ENCODE assay signal across 17 mouse cellular contexts in the genomic region with DNA sequence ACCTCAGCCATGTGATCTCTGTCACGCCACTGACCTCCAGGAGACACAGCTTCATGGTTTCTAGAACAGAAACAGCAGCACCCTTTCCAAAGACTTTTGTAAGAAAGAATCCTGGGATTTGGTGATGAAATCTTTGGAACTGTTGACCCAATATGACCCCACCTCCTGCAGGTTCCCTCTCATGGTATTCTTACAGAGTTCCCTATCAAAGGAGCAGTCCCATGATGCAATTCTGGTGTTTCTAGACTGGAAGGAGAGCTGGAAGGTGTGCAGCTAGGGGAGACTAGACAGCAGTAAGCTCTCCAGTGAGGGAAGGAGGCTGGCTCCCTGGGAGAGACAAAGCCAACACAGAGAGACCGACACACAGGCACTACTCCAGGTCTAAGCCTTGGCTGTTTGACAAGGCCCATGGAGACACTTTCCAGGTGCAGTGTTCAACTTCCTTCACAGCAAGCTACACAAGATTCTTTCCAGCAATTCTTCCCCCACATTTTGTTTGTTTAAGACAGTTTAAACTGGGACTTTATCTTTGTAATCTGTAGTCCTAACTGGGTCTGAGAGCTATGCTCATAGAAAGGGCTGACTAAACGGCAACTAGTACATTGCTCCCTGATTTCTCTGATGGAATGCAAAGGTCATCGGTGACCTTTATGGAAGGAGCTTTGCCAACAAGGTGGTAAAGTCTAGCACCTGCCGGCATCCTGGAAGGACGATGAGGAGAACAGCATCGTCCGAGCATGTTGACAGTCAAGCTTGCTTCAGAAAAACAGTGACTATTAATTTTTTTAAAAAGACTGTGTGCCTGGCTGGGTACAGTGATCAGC. TPM values are rescaled to one million over a fixed set of nuclear protein-coding genes. Genes with fewer than 3 reads are reported as not detected.
A peak's percentile ranks its signal among the peaks of the same experiment; 100 is the strongest.
DNase-seq lines count a peak whose midpoint lies in the region; ATAC-seq and TF ChIP-seq lines count a peak whose summit lies in the region.
"Had no signal": no experiment of that assay in that cellular context is flagged by ENCODE, and none has a peak within 500 bp of the region (broad histone marks: within the 10 kb centered on the region; RNA-seq: fewer than 3 reads in every experiment).

No protein-coding gene starts in this region.

- no peaks in the 10 kb centered on the region for H3K36me3 ChIP-seq in kidney, adult 2 months (ENCODE audit: control insufficient read depth, insufficient read depth, low read length)
- no peaks in the 10 kb centered on the region for H3K36me3 ChIP-seq in kidney, embryonic 14.5 days (ENCODE audit: control insufficient read depth, insufficient read depth, low read length)
- H3K36me3 ChIP-seq in small intestine, adult 2 months (ENCODE audit: control insufficient read depth, insufficient read depth, low read length): no peaks in the 10 kb centered on the region
- 0 out of 2 replicates have a peak, but pooled peaks cover 3% of the 10 kb centered on the region for H3K36me3 ChIP-seq in hindbrain, embryonic 12.5 days

- H3K27ac ChIP-seq in kidney, adult 2 months (ENCODE audit: insufficient read depth, low read depth, low read length): 0 out of 2 replicates have a peak overlapping the region, but pooled peaks have one; percentile 24
- H3K27ac ChIP-seq in kidney, embryonic 14.5 days (ENCODE audit: low read depth, low read length): no peak overlapping the region
- peak overlapping the region; percentile 26 for H3K27ac ChIP-seq in small intestine, adult 2 months (ENCODE audit: insufficient read depth, low read depth, low read length)
- H3K27ac ChIP-seq in hindbrain, embryonic 12.5 days: no peak overlapping the region
- H3K27ac ChIP-seq: heart, embryonic 10.5 days; midbrain, embryonic 10.5 days; neural tube, embryonic 13.5 days had no signal

- no peak for TF ChIP-seq CTCF in kidney, adult 2 months (conservative IDR thresholded peaks at IDR 0.05; ENCODE audit: insufficient read depth, insufficient read length, low read depth, low read length)
- TF ChIP-seq CTCF in small intestine, adult 2 months (IDR thresholded peaks at IDR 0.05; ENCODE audit: extremely low read depth, insufficient read length, insufficient replicate concordance, low read depth, low read length): no peak

- TF ChIP-seq POLR2A in kidney, adult 2 months (IDR thresholded peaks at IDR 0.05; ENCODE audit: low read depth, low read length): no peak
- TF ChIP-seq POLR2A in small intestine, adult 2 months (IDR thresholded peaks at IDR 0.05; ENCODE audit: low read depth, low read length): no peak

- WGBS in kidney, adult 2 months: 35% methylated on average over 8 of the region's 8 CpGs
- 85% methylated on average over 8 of the region's 8 CpGs for WGBS in kidney, embryonic 14.5 days
- WGBS in small intestine, adult 2 months: 30% methylated on average over 8 of the region's 8 CpGs
- WGBS in hindbrain, embryonic 12.5 days: 92% methylated on average over 8 of the region's 8 CpGs

- no peak overlapping the region for H3K9ac ChIP-seq in kidney, embryonic 14.5 days (ENCODE audit: low read depth, low read length)
- no peak overlapping the region for H3K9ac ChIP-seq in hindbrain, embryonic 12.5 days
- H3K9ac ChIP-seq: forebrain, postnatal 0 days; neural tube, embryonic 13.5 days had no signal

- no peak for ATAC-seq in kidney, embryonic 14.5 days (ENCODE audit: low FRiP score, low TSS enrichment)
- ATAC-seq in hindbrain, embryonic 12.5 days (ENCODE audit: low FRiP score): no peak
- ATAC-seq: CD4-positive, CD25-positive, alpha-beta regulatory T cell, adult 4 months; forebrain, postnatal 0 days; hindbrain, embryonic 16.5 days had no signal

- no peaks in the 10 kb centered on the region for H3K9me3 ChIP-seq in kidney, embryonic 14.5 days (ENCODE audit: control insufficient read depth, low read length)
- H3K9me3 ChIP-seq in hindbrain, embryonic 12.5 days (replicated peaks): no peaks in the 10 kb centered on the region
- H3K9me3 ChIP-seq: heart, embryonic 10.5 days; midbrain, embryonic 10.5 days; neural tube, embryonic 13.5 days had no signal

- H3K4me2 ChIP-seq in kidney, embryonic 14.5 days (replicated peaks; ENCODE audit: low read depth, low read length): no peak overlapping the region
- no peak overlapping the region for H3K4me2 ChIP-seq in hindbrain, embryonic 12.5 days (replicated peaks)
- H3K4me2 ChIP-seq: liver, embryonic 11.5 days; neural tube, embryonic 13.5 days had no signal

- DNase-seq in kidney, adult 2 months: peak; percentile 53
- DNase-seq in cerebellum, adult 9-10 months: peak; percentile 39
- peak; percentile 13 to 39 for DNase-seq in cerebellum, postnatal 14 days
- DNase-seq in right cerebral cortex, postnatal 10 days (ENCODE audit: low spot score in 2 of 2): no peak
- DNase-seq: adrenal gland, adult 8-10 months; forebrain, postnatal 0 days; layer of hippocampus, adult 9-11 months; lung, postnatal 10 days had no signal

- H3K27me3 ChIP-seq in kidney, adult 2 months (replicated peaks; ENCODE audit: control insufficient read depth, insufficient read depth, low read length): no peaks in the 10 kb centered on the region
- no peaks in the 10 kb centered on the region for H3K27me3 ChIP-seq in kidney, embryonic 14.5 days (ENCODE audit: control insufficient read depth, insufficient read depth, low read length)
- no peaks in the 10 kb centered on the region for H3K27me3 ChIP-seq in small intestine, adult 2 months (ENCODE audit: control insufficient read depth, insufficient read depth, low read length)
- no peaks in the 10 kb centered on the region for H3K27me3 ChIP-seq in hindbrain, embryonic 12.5 days
- H3K27me3 ChIP-seq: neural tube, embryonic 13.5 days had no signal

- H3K4me1 ChIP-seq in kidney, adult 2 months (ENCODE audit: control insufficient read depth, insufficient read depth, low read length): peaks cover 17% of the 10 kb centered on the region; the same call in 1 of the 2 replicates
- no peaks in the 10 kb centered on the region for H3K4me1 ChIP-seq in kidney, embryonic 14.5 days (ENCODE audit: control insufficient read depth, insufficient read depth, low read length)
- H3K4me1 ChIP-seq in small intestine, adult 2 months (ENCODE audit: control insufficient read depth, insufficient read depth, insufficient read length, low read length): peaks cover 11% of the 10 kb centered on the region; the same call in 1 of the 2 replicates
- H3K4me1 ChIP-seq in hindbrain, embryonic 12.5 days: peaks cover 11% of the 10 kb centered on the region

- no peak overlapping the region for H3K4me3 ChIP-seq in kidney, adult 2 months (ENCODE audit: insufficient read depth, low read depth, low read length)
- no peak overlapping the region for H3K4me3 ChIP-seq in kidney, embryonic 14.5 days (ENCODE audit: low read length)
- H3K4me3 ChIP-seq in small intestine, adult 2 months (ENCODE audit: low read depth, low read length): no peak overlapping the region
- H3K4me3 ChIP-seq in hindbrain, embryonic 12.5 days: no peak overlapping the region
- H3K4me3 ChIP-seq: heart, embryonic 10.5 days; midbrain, embryonic 10.5 days; neural tube, embryonic 13.5 days had no signal

RNA-seq across cellular contexts. Expression of gene Vps53, which starts 33.0 kb away (rescaled TPM):
- polyA plus RNA-seq in kidney, adult 2 months (2012; rRNA removed): 46.2 and 47.5 TPM in 2 replicates
- polyA plus RNA-seq in kidney, embryonic 14.5 days (2014; fragmentation: Nextera tagmentation; extraction: Ambion mirVana): 27.3 and 40.8 TPM in 2 replicates
- 9.3 and 23.1 TPM in 2 replicates for polyA plus RNA-seq in small intestine, adult 2 months (2012; rRNA removed)
- 56.3 and 60.6 TPM in 2 replicates for polyA plus RNA-seq in hindbrain, embryonic 12.5 days (2016; fragmentation: Nextera tagmentation; extraction: Ambion mirVana)

RNA-seq across cellular contexts. Expression of gene Fam57a, which starts 33.1 kb away (rescaled TPM):
- polyA plus RNA-seq in kidney, adult 2 months (2012; rRNA removed): 5.8 and 6.1 TPM in 2 replicates
- polyA plus RNA-seq in kidney, embryonic 14.5 days (2014; fragmentation: Nextera tagmentation; extraction: Ambion mirVana): 25.5 and 26.5 TPM in 2 replicates
- 8.9 and 13.6 TPM in 2 replicates for polyA plus RNA-seq in small intestine, adult 2 months (2012; rRNA removed)
- 27.6 and 31.2 TPM in 2 replicates for polyA plus RNA-seq in hindbrain, embryonic 12.5 days (2016; fragmentation: Nextera tagmentation; extraction: Ambion mirVana)

Comparison
In these comparisons a context has a peak if more than half of its experiments do, and no peak if none do; other contexts are left out.
1. H3K27ac ChIP-seq: peak in kidney, adult 2 months (single experiment) and small intestine, adult 2 months (single experiment); none in kidney, embryonic 14.5 days (single experiment) and hindbrain, embryonic 12.5 days (single experiment).
2. DNase-seq: peak in kidney, adult 2 months (single experiment), cerebellum, adult 9-10 months (single experiment) and cerebellum, postnatal 14 days (2 of 2); none in right cerebral cortex, postnatal 10 days (0 of 2).